Mouse (Mus musculus): ENCODE data around the gene Olfr624.
"Not testable (repeated sequence)": the region's sequence is repeated elsewhere in the genome, so short reads cannot be mapped to it uniquely, and the experiment has no call there.

The Olfr624 gene

GRCm38 (mm10) chr7:103671091-103671490 is at the start of gene Olfr624:
TSS of gene Olfr624 (minus strand) at chr7:103671191.
- no peak for DNase-seq

DNA sequence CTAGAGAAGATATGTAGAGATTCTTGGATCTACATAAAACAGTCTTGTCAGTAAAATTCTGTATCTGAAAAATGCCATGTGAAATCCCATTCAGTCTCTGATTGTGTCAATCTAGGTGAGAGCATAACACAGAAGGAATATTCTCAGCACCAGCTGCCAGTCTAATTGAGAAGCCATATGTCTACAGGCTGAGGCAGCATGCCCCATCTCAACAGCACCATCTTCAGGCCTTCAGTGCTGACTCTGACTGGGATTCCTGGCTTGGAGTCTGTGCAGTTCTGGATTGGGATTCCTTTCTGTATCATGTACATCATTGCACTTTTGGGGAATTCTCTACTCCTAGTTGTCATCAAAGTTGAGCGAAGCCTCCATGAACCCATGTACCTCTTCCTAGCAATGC is 45.4 kb upstream of the Olfr624 start:
- DNase-seq, result not testable (repeated sequence)

- no peak for DNase-seq
Observed at GRCm38 (mm10) chr7:103714371-103714770, 43.4 kb upstream of the Olfr624 start, which contains the start of gene Olfr243. TSS of gene Olfr243 (plus strand) at chr7:103714671.

DNA sequence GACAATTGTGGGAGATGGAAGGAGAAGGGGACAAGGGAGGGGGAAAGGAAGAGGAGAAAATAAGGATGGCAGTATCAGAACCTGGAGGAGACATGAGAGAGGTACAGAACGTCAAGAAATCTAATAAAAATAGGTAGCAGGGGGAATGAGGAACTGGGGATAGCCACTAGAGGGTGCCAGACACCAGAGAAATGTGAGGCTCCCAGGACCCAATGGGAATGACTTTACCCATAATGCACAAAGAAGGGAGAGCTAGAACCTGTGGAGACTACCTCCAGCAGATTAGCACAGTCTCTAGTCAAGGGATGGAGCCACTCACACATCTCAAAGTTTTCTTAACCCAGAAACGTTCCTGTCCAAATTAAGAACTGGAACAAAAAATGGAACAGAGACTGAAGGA is 41.0 kb upstream of the Olfr624 start:
- no peak for DNase-seq

DNA sequence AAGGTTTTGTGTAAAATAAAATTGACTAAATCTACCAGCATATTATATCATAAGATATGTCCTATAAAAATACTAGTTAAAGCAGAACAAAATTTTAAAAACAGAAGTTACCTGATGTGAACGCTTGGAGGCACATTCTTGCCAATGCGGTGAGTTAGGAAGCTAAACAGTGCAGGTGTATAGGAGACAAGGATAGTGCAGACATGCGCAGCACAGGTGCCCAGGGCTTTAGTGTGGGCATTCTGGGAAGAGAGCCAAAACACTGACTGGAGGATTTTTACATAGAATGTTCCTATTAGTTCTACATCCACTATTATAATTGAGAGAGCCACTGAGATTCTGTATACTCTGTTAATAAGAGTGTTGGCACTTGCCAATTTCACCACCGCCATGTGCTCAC is 28.5 kb upstream of the Olfr624 start:
- no peak for DNase-seq

GRCm38 (mm10) chr7:103682420-103682819 is 11.4 kb upstream of the Olfr624 start, which contains the start of gene Olfr625-ps1:
TSS of gene Olfr625-ps1 (plus strand) at chr7:103682720.
- DNase-seq, result no peak

GRCm38 (mm10) chr7:103663598-103663997 is 7.4 kb downstream of the Olfr624 start, which contains the start of gene Olfr623:
TSS of gene Olfr623 (minus strand) at chr7:103663698.
- DNase-seq, result no peak

- DNase-seq, result no peak
Observed at GRCm38 (mm10) chr7:103644070-103644469, 26.9 kb downstream of the Olfr624 start.

GRCm38 (mm10) chr7:103642602-103643001 is 28.4 kb downstream of the Olfr624 start, which contains the start of gene Olfr622:
TSS of gene Olfr622 (minus strand) at chr7:103642702.
- DNase-seq, result no peak

DNA sequence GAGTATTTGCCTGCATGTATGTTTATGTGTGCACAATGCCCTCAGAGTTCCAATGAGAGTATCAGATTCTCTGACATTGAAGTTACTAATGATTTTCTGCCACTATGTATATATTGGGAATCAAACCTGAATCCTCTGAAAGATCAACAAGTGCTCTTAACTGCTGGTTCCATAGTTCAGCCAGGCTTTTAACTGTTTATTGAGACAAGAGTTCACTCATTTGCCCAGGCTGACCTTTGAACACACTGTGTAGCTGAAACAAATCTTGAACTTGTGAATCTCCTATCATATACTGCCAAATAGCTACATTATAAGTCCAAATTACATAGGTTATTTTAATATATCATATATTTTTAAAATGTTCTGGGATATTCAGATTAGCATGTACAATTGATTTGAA is 34.2 kb downstream of the Olfr624 start:
- no peak for DNase-seq

All from lung, postnatal 10 days (tissue).